Mouse (Mus musculus): Measurements from ENCODE around the gene Foxp4. TPM values are rescaled to one million over a fixed set of nuclear protein-coding genes. Genes with fewer than 3 reads are reported as not detected.

Foxp4 gene
- not detected for polyA plus RNA-seq (2014; fragmentation: Illumina TruSeq; extraction: RNeasy Lipid Tissue Mini Kit (QIAGEN cat#74804); ENCODE audit: low read depth, low replicate concordance)

DNA sequence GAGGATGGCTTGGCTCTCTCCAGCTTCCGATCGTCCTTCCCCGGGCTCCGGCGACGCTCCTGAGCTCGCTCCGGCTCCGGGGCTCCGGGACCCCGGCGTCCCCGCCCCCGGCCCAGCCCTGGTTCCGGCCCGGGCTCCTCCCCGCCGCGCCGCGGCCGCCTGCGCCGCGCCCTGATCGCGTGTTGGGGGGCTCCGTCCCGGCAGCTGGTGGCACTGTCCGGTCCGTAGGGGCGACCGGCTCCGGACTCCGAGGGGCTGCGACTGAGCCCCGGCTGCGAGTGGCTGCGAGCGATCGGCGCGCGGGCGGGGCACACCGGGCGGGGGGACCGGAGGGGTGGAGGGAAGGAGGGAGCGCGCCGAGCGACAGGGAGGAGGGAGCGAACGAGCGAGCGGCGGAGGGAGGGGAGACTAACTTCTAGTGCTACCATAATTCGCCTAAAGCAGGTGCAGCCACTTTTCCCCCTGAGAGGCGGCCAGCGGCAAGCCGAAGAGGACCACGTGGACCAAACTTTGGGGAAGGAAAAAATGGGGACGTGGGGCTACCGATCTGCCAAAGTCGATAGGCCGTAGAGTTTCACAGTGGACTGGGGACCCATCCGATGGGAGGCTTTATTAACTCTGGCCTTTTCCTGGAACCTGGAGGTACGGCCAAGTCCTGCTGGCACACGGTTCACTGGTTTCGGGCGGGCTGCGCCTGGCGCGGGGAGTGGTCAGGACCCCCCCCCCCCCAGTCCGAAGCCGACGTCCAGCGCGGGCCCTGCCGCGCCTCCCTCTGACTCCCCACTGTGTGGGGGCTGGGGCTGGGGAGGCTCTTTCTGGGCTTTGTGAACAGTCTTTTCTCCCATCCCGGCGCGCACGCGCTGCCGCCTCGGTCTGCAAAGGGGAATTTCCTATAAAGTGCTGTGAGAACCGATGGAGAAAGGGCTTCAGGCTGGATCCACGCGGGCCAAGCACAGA, at the start of gene Foxp4:
Gene Foxp4, minus strand, starts transcription at position 263 of the 957 bp plus-strand sequence.

GRCm38 (mm10) chr17:47834482-47834767, 90.0 kb downstream of the Foxp4 start, which contains the start of gene Mdfi:
Mdfi (minus strand) TSS chr17:47834691.

Other genes starting within 250 kb of the Foxp4 start
- 19.2 TPM for gene Tomm6, start 236.3 kb downstream of the Foxp4 start, polyA plus RNA-seq (2014; fragmentation: Illumina TruSeq; extraction: RNeasy Lipid Tissue Mini Kit (QIAGEN cat#74804); ENCODE audit: low read depth, low replicate concordance)
- 2.4 TPM for gene Frs3, start 235.6 kb downstream of the Foxp4 start, polyA plus RNA-seq (2014; fragmentation: Illumina TruSeq; extraction: RNeasy Lipid Tissue Mini Kit (QIAGEN cat#74804); ENCODE audit: low read depth, low replicate concordance)
- gene Gm21981, start 230.2 kb downstream of the Foxp4 start, polyA plus RNA-seq (2014; fragmentation: Illumina TruSeq; extraction: RNeasy Lipid Tissue Mini Kit (QIAGEN cat#74804); ENCODE audit: low read depth, low replicate concordance): not detected
- gene Prickle4, start 229.9 kb downstream of the Foxp4 start, polyA plus RNA-seq (2014; fragmentation: Illumina TruSeq; extraction: RNeasy Lipid Tissue Mini Kit (QIAGEN cat#74804); ENCODE audit: low read depth, low replicate concordance): not detected
- not detected for gene Pgc, start 197.8 kb downstream of the Foxp4 start, polyA plus RNA-seq (2014; fragmentation: Illumina TruSeq; extraction: RNeasy Lipid Tissue Mini Kit (QIAGEN cat#74804); ENCODE audit: low read depth, low replicate concordance)
- gene Tfeb, start 187.6 kb downstream of the Foxp4 start, polyA plus RNA-seq (2014; fragmentation: Illumina TruSeq; extraction: RNeasy Lipid Tissue Mini Kit (QIAGEN cat#74804); ENCODE audit: low read depth, low replicate concordance): not detected
- gene Mdfi, start 90.0 kb downstream of the Foxp4 start, polyA plus RNA-seq (2014; fragmentation: Illumina TruSeq; extraction: RNeasy Lipid Tissue Mini Kit (QIAGEN cat#74804); ENCODE audit: low read depth, low replicate concordance): not detected
- gene 1700122O11Rik, start 113.6 kb upstream of the Foxp4 start, polyA plus RNA-seq (2014; fragmentation: Illumina TruSeq; extraction: RNeasy Lipid Tissue Mini Kit (QIAGEN cat#74804); ENCODE audit: low read depth, low replicate concordance): not detected
- gene 1700067P10Rik, start 164.7 kb upstream of the Foxp4 start, polyA plus RNA-seq (2014; fragmentation: Illumina TruSeq; extraction: RNeasy Lipid Tissue Mini Kit (QIAGEN cat#74804); ENCODE audit: low read depth, low replicate concordance): not detected
- not detected for gene 9830107B12Rik, start 221.6 kb upstream of the Foxp4 start, polyA plus RNA-seq (2014; fragmentation: Illumina TruSeq; extraction: RNeasy Lipid Tissue Mini Kit (QIAGEN cat#74804); ENCODE audit: low read depth, low replicate concordance)
- not detected for gene A530064D06Rik, start 242.6 kb upstream of the Foxp4 start, polyA plus RNA-seq (2014; fragmentation: Illumina TruSeq; extraction: RNeasy Lipid Tissue Mini Kit (QIAGEN cat#74804); ENCODE audit: low read depth, low replicate concordance)

All from kidney, adult 10 weeks (tissue).